Mouse (Mus musculus) liver, embryonic 16.5 days (tissue): ENCODE results near the gene Efcab9. TPM values are rescaled to one million over a fixed set of nuclear protein-coding genes. Genes with fewer than 3 reads are reported as not detected.
A peak's percentile ranks its signal among the peaks of the same experiment; 100 is the strongest.
"Not testable (repeated sequence)": the region's sequence is repeated elsewhere in the genome, so short reads cannot be mapped to it uniquely, and the experiment has no call there.

Experiments
- ATAC-seq: fragments of 200-750 bp; cut with Nextera tagmentation; 2 replicates; pipeline ENCODE4 v1.8.0; 2017; ENCODE audit warnings: low read depth, mild to moderate bottlenecking, moderate number of reproducible peaks, moderate library complexity
- H3K27ac ChIP-seq: fragments of 300-500 bp; sonication (generic); 2 replicates; pipeline ENCODE4 v1.5.1; 2014; ENCODE audit warnings: mild to moderate bottlenecking, low read length
- H3K27me3 ChIP-seq: fragments of 300-500 bp; sonication (generic); 2 replicates; pipeline ENCODE4 v1.6.1; 2014; ENCODE audit warnings: low read depth, low read length, mixed read lengths; ENCODE audit not compliant: control insufficient read depth, insufficient read depth
- H3K36me3 ChIP-seq: fragments of 300-500 bp; sonication (generic); 2 replicates; pipeline ENCODE4 v1.6.1; 2014; ENCODE audit warnings: mild to moderate bottlenecking; ENCODE audit not compliant: control insufficient read depth, insufficient read depth
- H3K4me1 ChIP-seq: fragments of 300-500 bp; sonication (generic); 2 replicates; pipeline ENCODE4 v1.6.1; 2014; ENCODE audit warnings: low read depth, low read length, mixed read lengths; ENCODE audit not compliant: control insufficient read depth
- H3K4me2 ChIP-seq: fragments of 300-500 bp; sonication (generic); 2 replicates; pipeline ENCODE4 v1.6.1; 2014; ENCODE audit warnings: low read depth, low read length, mixed read lengths
- H3K4me3 ChIP-seq: fragments of 300-500 bp; sonication (generic); 2 replicates; pipeline ENCODE4 v1.5.1; 2014; ENCODE audit warnings: low read depth, mild to moderate bottlenecking, low read length
- H3K9ac ChIP-seq: fragments of 300-500 bp; sonication (generic); 2 replicates; pipeline ENCODE4 v1.6.1; 2014; ENCODE audit warnings: low read depth, low read length
- H3K9me3 ChIP-seq: fragments of 300-500 bp; sonication (generic); replicated peaks from 2 replicates; pipeline ENCODE4 v1.6.1; 2016; ENCODE audit warnings: low read length; ENCODE audit not compliant: control insufficient read depth
- WGBS: fragments of 180-500 bp; shearing (Covaris S2); extraction: QIAGEN DNeasy Blood & Tissue Kit; methylation state at CpG from one replicate; pipeline ENCODE4 v1.1.7; 2014; ENCODE audit not compliant: insufficient replicate concordance; 5-methylcytosine and 5-hydroxymethylcytosine counted together
- polyA plus RNA-seq: library from polyadenylated mRNA; unstranded; fragments of >200 nt; fragmentation: Nextera tagmentation; extraction: Ambion mirVana; gene quantifications from 2 replicates; pipeline ENCODE4 v1.2.1, GENCODE M21; 2015

Gene Efcab9
- polyA plus RNA-seq, 1 experiment from 2014 or later: 0.34 TPM

DNA sequence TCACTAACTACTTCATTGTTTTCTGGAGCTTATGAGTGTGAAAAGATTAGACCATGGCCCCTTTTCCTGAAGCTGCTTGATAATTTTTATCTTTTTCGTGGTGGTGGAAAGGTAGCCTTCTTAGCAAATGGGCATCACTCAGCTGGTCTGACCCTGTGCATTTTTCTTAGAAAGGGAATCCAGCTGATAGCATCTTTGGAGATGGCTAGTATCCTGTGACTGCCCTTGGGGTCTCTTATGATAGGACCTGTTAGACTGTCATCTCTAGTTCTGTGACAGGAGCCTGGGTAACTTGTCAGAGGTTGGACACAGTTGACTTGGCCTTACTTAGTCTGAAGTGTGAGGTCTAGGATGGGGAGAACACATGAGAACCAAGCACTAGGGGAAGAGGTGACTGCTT, 12.5 kb downstream of the Efcab9 start:
- no peaks in the 10 kb centered on the region for H3K27me3 ChIP-seq
- no peak overlapping the region for H3K4me3 ChIP-seq
- no peak overlapping the region for H3K9ac ChIP-seq
- no peaks in the 10 kb centered on the region; the same call in none of the 2 replicates for H3K4me1 ChIP-seq
- no peak for ATAC-seq
- WGBS: 28% methylated on average over 1 of the region's 1 CpGs
- H3K36me3 ChIP-seq: no peaks in the 10 kb centered on the region
- H3K27ac ChIP-seq: no peak overlapping the region
- no peaks in the 10 kb centered on the region for H3K9me3 ChIP-seq
- H3K4me2 ChIP-seq: no peak overlapping the region

DNA sequence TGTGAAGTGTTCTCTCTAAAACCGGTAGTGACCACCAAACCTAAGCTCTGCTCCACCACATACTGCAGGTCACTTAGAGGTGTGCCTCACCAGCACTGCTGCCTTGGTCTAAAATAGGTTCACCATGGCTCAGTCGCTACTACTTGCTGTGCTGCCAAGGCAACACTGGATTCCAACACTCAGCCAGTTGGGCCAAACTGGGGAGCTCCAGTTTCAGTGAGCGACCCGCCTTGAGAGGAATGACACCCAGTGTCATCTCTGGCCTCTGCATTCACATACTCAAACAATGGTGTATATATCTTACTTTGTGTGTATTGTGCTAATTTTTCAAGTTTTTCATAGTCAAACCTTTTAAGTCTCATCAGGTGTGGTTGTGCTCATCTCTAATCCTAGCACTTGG, 13.1 kb downstream of the Efcab9 start:
- H3K4me3 ChIP-seq: no peak overlapping the region
- H3K4me2 ChIP-seq: no peak overlapping the region
- H3K27ac ChIP-seq: no peak overlapping the region
- no peaks in the 10 kb centered on the region; the same call in none of the 2 replicates for H3K4me1 ChIP-seq
- no peaks in the 10 kb centered on the region for H3K27me3 ChIP-seq
- no peak overlapping the region for H3K9ac ChIP-seq
- H3K36me3 ChIP-seq: no peaks in the 10 kb centered on the region
- no peak for ATAC-seq
- H3K9me3 ChIP-seq: no peaks in the 10 kb centered on the region
- 82% methylated on average over 4 of the region's 4 CpGs for WGBS

DNA sequence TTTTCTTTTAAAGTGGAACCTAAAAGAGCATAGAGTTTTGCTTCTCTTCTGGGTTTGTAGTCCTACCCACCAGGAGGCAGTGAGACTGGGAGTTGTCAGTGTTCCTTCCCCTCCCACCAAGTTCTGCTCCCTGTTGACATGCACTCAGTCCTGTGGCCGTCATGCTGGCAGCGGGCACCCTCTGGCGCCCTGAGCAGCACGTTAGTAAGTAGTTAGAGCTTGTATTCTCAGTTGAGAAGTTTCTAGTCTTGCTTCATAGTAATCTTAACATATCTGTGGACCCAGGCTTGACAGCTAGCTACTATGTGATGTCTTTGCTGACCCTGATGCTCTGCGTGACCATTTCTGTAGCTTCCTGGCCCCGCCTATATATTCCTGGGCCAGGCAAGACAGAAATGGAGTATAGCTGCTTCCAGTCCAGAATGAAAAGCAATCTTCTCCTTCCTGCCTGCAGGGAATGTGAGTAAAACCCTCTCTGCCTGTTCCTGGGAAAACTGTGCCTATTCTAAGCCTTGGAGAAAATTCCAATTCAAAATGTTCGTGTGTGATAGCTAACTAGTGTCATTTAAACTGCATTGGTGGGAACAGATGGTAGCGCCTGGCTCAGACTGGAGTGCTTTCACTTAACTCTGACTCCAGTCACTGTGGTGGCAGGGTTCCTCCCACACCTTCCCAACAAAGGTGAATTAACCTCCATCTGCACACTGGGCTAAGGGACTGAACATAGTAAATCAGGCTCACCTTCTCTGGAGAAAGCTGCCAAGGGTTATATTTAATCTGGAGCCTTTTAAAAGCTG, 14.8 kb downstream of the Efcab9 start:
- Histone ChIP-seq H3K27me3 (no peaks in the 10 kb centered on the region), H3K36me3 (no peaks in the 10 kb centered on the region), H3K27ac (no peak overlapping the region), H3K4me1 (no peaks in the 10 kb centered on the region; the same call in none of the 2 replicates), H3K9ac (no peak overlapping the region), H3K4me3 (no peak overlapping the region), H3K9me3 (no peaks in the 10 kb centered on the region), H3K4me2 (no peak overlapping the region)
- no peak for ATAC-seq
- WGBS: 75% methylated on average over 8 of the region's 8 CpGs

DNA sequence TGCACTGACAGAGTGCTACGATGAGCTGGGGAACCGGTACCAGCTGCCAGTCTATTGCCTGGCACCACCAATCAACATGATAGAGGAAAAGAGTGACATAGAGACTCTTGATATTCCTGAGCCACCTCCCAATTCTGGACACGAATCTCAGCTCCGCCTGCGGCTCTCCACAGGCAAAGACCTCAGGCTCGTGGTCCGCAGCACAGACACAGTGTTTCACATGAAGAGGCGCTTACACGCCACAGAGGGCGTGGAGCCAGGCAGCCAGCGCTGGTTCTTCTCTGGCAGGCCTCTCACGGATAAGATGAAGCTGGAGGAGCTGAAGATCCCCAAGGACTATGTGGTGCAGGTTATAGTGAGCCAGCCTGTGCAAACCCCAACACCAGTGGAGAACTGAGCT, 15.8 kb downstream of the Efcab9 start:
- H3K27me3 ChIP-seq: no peaks in the 10 kb centered on the region
- no peak overlapping the region for H3K4me3 ChIP-seq
- no peak overlapping the region for H3K27ac ChIP-seq
- no peak overlapping the region for H3K4me2 ChIP-seq
- no peak for ATAC-seq
- 83% methylated on average over 12 of the region's 12 CpGs for WGBS
- no peaks in the 10 kb centered on the region for H3K36me3 ChIP-seq
- no peaks in the 10 kb centered on the region; the same call in none of the 2 replicates for H3K4me1 ChIP-seq
- H3K9ac ChIP-seq: no peak overlapping the region
- H3K9me3 ChIP-seq: no peaks in the 10 kb centered on the region

DNA sequence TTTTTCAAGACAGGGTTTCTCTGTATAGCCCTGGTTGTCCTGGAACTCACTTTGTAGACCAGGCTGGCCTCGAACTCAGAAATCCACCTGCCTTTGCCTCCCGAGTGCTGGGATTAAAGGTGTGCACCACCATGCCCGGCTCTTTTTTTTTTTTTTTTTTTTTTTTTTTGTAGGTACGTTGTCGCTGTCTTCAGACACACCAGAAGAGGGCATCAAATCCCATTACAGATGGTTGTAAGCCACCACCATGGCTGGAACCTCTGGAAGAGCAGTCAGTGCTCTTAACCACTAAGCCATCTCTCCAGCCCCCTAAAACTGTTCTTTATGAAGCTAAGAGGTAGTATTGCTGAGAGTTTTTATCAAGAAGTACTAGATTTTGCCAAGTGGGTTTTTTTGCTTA, 17.0 kb downstream of the Efcab9 start:
- H3K9ac ChIP-seq, H3K9me3 ChIP-seq, H3K27me3 ChIP-seq, H3K27ac ChIP-seq, H3K4me3 ChIP-seq, ATAC-seq, H3K4me1 ChIP-seq, H3K4me2 ChIP-seq, H3K36me3 ChIP-seq: not testable (repeated sequence)
- 75% methylated on average over 4 of the region's 5 CpGs for WGBS

DNA sequence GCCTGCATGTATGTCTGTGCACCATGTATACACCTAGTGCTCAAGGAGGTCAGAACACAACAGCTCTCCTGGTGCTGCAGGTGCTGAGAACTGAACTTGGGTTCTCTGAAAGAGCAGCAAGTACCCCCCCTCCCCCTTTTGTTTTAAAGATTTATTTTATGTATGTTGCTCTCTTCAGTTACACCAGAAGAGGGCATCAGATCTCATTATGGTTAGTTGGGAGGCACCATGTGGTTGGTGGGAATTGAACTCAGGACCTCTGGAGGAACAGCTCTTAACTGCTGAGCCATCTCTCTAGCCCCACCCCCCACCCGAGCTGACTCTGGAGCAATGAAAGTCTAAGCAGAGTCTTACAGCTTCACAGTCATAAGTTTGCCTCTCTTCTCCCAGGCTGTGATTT, 21.0 kb downstream of the Efcab9 start:
- Histone ChIP-seq H3K9ac (no peak overlapping the region), H3K4me2 (no peak overlapping the region), H3K27ac (no peak overlapping the region), H3K4me1 (no peaks in the 10 kb centered on the region), H3K9me3 (no peaks in the 10 kb centered on the region), H3K36me3 (no peaks in the 10 kb centered on the region), H3K27me3 (no peaks in the 10 kb centered on the region), H3K4me3 (no peak overlapping the region)
- 38% methylated on average over 1 of the region's 1 CpGs for WGBS
- ATAC-seq: no peak

DNA sequence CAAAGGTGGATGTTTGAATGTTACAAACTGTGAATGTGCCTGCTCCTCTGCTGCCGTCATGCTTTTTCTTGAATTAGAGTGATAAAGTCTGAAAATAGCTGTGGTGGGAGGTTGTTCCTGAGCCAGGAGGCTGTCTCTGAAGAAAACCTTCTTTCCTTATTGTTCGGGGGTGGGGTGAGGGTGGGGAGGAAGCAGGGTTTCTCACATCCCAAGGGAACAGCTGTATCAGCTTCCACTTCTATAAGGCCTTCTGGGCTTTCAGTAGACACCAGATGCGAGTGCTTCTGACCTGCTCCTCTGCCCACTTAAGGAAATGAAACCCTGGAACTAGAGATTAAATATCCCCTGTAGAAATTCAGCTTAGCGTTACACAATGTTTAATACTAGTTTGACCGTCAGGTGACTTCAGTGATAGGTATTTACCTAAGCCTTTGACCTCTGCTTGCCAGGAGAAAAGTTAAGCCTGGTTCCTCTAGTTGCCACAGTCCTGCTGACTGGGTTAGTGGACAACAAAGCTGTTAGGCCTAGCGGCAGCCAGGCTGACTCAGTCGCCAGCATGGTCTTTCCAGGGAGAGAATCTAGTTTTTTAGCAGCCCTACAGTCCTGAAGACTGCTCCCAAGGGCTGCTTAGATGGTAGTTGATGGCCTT, 26.7 kb downstream of the Efcab9 start:
- Histone ChIP-seq H3K4me2 (no peak overlapping the region), H3K4me1 (peaks cover 2% of the 10 kb centered on the region), H3K9ac (no peak overlapping the region), H3K27me3 (no peaks in the 10 kb centered on the region), H3K9me3 (no peaks in the 10 kb centered on the region), H3K27ac (no peak overlapping the region), H3K4me3 (no peak overlapping the region), H3K36me3 (no peaks in the 10 kb centered on the region)
- ATAC-seq: peak; percentile 55; the same call in 1 of the 2 replicates
- WGBS: 56% methylated on average over 7 of the region's 7 CpGs

DNA sequence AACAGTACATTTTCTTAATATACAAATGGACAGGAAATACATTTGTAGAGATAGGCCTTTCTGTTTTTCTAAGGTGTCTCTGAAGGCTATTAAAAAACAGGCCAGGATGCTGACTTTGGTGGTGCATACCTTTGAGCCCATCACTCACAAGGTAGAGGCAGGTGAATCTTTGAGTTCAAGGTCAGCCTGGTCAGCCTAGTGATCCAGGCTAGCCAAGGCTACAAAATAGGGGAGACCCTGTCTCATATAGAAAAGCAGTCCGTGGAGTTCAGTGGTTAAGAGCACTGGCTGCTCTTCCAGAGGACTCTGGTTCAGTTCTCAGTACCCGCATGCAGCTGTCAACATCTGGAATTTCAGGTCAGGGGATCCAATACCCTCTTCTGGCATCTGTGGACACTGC, 28.2 kb downstream of the Efcab9 start:
- Histone ChIP-seq H3K9me3 (no peaks in the 10 kb centered on the region), H3K27me3 (no peaks in the 10 kb centered on the region), H3K4me2 (no peak overlapping the region), H3K27ac (no peak overlapping the region), H3K36me3 (no peaks in the 10 kb centered on the region), H3K9ac (no peak overlapping the region), H3K4me1 (peaks cover 2% of the 10 kb centered on the region), H3K4me3 (no peak overlapping the region)
- WGBS: 66% methylated on average over 2 of the region's 2 CpGs
- no peak for ATAC-seq

DNA sequence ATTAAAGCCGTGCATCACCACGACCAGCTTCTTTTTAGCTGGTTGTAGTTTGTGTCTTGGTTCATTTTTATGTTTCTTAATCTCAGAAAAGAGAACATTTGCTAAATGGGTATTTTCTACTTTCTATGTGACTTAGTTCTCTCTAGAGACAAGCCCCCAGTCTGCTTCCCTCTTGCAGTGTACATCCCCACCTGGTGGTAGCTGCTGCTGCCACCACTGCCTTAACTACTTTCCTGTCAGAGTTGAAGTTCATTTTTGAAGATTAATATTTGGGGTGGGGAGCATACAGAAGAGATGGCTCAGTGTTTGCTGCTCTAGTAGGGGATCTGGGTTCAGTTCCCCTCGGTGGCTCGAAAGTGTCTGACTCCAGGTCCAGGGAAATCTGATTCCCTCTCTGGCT, 31.9 kb downstream of the Efcab9 start:
- WGBS: 70% methylated on average over 4 of the region's 4 CpGs
- H3K9me3 ChIP-seq: no peaks in the 10 kb centered on the region

More for the DNA sequence above, 31.9 kb downstream of the Efcab9 start:
- no peak for ATAC-seq
- H3K4me3 ChIP-seq: no peak overlapping the region
- H3K9ac ChIP-seq: no peak overlapping the region
- H3K27ac ChIP-seq: no peak overlapping the region
- H3K4me1 ChIP-seq: no peaks in the 10 kb centered on the region
- H3K36me3 ChIP-seq: no peaks in the 10 kb centered on the region
- H3K4me2 ChIP-seq: no peak overlapping the region
- no peaks in the 10 kb centered on the region for H3K27me3 ChIP-seq
